Mouse (Mus musculus): ENCODE results near the gene Ampd1.

Ampd1 gene

GRCm38 (mm10) chr3:103148941-103149340 lies 75.1 kb downstream of the Ampd1 start:
- no peak for DNase-seq (ENCODE audit: low spot score)
